Mouse (Mus musculus) urinary bladder, postnatal 10 days (tissue): ENCODE measurements around the gene Glipr2.

Experiments
- DNase-seq: peaks from one replicate; pipeline ENCODE4 v3.0.0; 2022; ENCODE audit warnings: low spot score

Glipr2 gene

DNA sequence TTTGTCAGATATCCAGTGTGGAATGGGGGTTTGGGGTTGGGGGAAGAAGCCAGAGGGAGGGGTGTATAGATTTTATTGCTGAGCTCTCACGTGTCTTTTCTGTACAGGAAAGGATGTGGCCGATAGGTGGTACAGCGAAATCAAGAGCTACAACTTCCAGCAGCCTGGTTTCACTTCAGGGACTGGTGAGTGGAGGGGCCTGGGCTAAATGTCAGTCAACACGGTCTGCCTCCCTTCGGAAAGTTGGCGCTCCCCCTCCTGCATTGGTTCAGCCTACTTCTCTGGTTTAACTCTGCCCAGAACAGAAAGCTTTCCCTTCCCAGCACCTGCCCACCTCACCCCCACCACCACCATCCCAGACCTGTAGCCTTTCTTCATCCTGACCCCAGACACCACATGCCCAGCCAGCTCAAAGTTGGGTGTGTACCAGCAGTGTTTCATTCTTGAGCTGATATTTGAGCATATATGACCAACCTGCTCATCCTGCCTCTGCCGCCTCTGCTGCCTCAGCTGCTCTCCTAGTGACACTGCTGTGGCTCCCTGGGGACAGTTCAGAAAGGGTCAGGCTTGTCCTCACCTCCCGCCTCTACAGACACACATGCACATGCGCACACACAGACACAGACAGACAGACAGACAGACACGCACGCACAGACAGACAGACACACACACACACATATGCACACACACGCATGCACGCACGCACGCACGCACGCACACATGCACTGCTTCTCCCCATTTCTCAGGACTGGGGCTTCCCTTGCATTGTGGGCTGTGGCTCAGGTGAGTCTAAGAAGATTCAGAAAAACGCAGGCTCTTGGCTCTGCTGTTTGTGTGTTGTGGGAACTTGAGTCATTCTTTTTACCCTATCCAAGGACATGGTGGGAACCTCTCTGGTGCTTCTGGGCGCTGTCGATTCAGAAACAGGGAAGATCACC lies 13.5 kb downstream of the Glipr2 start:
- no peak for DNase-seq

DNA sequence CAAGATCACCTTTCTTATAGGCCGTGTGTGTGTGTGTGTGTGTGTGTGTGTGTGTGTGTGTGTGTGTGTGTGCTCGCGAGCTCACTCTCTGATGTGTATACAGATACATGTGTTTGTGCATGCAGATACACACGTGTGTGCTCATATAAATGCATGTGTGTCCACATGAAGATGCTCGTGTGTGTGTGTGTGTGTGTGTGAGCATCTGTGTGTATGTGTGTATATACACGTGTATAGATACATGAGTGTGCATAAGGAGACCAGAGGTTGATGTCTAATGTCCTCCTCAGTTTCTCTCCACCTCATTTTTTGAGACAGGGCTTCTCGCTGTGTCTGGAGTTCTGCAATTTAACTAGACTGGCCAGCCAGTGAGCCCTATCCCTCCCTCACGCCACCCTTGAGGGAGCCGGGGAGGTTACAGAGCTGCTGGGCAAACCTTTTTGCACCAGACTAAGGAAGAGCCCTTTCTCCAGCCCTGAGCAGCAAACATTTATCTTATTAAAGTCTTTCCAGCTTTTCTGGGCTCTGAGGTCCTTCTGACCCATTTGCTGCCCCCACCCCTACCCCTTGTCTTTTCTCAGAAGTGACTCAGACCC lies 14.4 kb downstream of the Glipr2 start:
- no peak for DNase-seq

DNA sequence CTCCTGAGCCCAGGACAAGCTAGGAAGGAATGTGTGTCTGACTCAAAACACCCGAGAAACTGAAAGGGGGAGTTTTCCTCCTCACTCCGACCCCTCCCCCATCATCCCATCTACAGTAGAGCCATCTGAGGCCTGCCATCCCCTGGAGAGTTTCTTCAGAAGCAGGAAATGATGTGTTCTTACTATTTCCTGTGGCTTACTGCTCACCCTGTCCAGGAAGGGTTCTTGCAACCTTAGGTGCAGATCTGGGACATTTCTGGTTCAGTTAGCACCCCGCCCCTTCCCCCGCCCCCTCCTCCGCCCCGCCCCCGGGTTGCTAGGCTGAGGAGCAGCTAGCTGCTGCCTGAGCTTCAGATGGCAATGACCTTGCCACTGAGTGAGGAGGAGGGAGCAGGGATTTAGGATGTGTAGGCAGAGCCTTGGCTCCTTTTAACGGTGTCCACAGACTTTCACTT lies 15.0 kb downstream of the Glipr2 start:
- no peak for DNase-seq

DNA sequence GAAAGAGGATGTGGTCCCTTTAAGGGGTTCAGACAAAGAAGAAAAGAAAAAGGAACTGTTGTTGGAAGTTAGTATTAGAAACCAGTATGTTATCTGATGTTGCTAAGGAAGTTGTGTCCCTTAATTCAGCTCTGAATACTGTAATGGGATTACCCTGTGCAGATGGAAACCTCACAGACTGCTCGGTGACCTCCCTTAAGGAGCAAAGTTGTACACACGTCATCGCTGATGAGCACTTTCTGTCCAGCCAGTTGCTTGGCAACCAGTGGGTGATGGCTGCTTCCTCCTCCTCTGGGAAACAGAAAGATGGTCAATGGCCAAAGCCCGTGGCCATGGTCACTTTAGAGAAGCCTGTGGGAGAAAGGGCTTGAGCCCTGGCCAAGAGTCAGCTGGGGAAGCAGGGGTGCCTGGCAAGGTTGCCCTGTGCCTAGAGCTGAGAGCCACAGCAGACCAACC lies 16.4 kb downstream of the Glipr2 start:
- no peak for DNase-seq

DNA sequence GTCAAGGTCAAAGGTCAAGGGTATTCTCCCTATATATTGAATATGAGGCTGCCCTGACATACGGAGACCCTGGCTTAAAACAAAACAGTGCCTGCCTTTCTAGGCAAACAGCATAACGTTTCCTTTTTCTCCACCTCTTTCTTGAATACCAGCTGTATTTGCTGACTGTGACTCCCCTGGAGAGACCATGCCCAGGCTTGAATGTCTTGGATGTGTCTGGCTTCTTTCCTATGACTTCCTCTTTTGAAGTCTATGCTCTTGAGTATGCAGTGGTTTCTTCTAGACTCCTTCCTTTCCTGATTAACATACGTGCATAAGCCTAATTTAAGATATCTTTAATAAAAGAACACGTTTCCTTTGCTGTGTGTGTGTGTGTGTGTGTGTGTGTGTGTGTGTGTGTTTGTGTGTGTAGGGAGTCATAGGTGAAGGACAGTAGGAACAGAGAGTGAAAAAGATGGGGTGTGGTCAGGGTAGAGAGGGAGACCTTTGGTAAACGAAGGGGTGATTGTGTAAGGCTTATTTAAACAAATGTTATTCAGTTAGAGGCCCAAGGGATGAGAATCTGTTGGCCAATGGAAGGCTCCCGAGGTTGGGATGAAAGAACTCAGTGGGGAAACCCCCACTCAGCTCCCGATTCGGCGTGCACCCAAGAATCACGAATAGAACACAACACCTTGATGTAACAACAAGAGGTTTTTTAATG lies 17.9 kb downstream of the Glipr2 start:
- DNase-seq, result no peak

DNA sequence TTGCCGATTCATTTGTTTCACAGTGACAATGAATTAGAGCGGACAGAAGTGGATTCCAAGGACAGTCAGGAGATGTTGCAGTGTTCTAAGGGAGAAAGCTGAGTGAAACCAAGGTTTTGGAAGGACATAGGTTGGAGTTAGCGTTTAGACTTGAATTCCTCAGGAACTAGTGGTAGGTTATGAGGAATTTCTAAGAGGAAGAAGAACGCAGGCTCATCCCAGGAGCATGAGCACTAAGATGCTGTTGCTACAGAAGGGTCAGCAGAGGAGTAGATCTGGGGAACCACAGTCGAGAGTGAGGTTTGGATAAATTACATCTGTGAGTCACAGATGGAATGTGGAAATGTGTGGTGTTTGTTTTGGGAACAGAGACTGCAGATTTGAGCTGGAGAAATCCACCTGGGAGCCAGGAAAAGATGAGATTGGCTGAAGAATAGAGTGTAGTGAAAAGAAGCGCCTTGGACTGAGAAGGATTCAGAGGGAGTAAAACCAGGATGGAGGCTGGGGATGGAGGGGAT lies 19.1 kb downstream of the Glipr2 start:
- no peak for DNase-seq

DNA sequence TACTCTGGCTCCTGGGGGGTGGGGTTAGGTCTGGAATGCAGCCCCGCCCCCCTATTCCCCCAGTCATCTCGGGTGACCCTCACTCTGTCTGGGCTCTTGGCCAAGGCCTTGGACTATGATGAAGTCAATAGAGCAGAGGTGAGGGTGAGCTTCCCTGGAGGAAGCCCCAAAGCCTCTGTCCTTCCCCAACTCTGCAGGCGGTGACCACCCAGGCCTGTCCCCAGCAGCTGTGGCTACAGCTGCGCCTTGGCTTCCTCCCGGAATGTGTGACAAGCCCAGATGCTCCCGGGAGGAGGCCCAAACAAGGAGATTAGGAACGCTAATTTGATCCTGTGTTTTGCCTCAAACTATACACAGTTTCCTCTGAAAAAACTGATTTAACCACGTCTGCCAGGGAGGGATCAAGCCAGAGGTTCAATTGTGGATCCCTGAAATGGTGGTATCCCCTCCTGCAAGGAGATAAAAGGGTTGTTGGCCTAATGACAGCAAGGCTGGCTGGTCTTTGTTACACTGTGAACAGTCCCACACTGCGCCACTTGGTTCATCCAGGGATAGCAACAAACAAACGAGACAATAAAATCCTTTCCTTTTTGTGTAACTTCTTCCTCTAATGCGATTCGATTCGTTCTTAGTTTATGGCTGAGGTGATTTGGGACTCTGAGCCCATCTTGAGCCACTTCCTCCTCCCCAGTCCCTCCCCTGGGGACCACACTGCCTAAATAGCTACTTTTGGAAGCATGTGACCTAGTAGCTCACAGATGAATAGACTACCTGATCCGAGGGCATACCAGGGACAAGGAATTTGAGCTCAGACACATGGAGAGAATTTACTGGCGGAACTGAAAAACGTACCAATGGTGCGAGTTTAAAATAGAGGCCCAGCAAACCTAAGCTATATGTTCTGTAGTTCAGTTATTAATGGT lies 21.6 kb downstream of the Glipr2 start:
- no peak for DNase-seq

DNA sequence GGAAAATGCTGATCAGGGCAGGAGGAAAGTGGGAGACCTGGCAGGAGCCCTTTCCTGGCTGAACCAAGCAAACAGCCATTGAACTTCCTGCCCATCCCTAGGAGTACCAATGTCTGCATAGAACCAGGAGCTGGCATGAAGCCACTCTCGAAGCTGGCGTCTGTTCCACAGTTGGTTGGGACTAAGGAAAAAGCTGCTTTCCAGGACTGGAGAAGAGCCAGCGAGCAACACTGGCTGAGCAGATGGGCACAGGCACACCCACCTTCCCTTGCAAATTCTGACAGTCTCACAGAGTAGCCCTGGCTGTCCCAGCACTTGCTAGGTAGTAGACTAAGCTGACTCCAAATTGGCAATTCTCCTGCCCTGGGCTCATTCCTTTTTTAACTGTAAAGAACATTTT lies 22.5 kb downstream of the Glipr2 start:
- no peak for DNase-seq

DNA sequence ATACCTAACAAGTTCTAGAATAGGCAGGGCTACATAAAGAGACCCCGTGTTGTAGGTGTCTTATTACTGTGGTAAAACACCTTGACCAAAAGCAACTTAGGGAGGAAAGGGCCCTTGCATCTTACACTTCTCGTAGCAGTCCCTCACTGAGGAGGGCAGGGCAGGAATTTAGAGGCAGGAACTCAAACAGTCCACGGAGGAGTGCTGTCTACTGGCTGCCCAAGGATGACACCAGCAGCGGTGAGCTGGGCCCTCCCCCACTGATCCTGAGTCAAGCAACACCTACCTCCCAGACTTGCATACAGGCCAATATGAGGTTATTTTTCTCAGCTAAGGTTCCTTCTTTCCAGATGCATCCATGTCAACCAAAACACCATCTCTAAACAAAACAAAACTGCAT lies 23.0 kb downstream of the Glipr2 start:
- DNase-seq, result no peak

DNA sequence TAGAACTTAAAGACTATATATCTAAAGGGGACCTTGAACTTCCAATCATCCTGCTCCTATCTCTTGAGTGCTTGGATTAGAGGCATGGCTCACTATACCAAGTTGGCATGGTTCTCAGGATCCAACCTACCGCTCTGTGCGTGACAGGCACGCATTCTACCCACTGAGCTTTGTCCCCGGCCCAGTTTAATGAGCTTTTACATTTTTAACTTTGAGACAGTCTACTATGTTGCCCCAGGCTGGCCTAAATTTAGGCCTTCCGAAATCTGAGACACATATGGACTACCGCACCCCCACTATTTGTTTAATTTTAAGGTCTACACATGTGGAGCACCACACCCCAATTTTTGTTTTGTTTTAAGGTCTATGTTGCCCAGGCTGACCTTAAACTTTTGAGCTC lies 23.6 kb downstream of the Glipr2 start:
- DNase-seq, result no peak

DNA sequence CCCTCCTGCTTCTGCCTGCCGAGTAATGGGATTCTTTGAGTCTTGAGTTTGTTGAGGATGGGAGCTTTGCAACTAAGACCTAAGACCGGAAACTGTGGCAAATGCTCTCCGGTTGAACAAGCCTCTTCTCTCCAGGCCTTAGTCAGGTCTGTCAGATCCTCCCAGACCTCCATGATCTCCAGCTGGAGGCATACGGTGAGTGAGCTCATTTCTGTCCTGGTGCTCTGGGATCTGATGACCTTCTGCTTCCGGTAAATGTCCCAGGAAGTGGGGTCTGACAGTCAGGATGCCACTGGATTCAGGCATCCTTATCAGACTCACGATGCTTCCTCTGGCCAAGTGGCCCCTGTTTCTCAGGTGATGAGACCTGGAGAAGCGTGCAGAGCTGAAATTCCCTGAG lies 24.1 kb downstream of the Glipr2 start:
- no peak for DNase-seq

DNA sequence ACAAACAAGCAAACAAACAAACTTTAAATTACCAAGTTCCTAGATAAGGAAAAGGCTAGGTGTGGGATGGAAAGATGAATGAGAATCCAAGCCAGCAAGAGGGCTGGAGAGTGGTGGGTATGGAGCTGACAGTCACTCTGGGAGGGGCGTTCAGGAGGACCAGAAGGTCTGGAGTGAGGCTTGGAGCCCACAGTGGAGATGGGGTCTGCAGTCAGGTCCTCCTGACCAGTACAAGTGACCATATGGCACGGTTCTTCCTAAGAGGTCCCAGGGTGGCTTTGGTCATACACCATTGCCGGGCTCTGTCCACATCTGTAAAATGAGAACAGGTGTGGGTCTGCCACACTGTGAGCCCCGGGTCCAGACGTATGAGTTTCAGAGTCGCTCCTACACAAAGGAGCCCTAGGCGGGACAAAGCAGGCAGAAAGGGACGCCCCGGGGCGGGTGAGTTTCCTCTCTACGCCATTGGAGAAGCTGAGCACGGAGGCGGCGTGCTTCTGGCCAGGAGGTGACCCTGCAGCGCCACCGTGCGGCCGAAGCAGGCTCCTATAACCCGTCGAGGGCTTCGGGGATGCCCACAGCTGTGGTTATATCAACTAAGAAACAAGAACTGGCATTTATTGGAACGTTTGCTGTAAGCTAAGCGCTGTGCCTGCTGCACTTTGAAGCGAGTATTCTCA lies 25.0 kb downstream of the Glipr2 start:
- peak; percentile 84 for DNase-seq

DNA sequence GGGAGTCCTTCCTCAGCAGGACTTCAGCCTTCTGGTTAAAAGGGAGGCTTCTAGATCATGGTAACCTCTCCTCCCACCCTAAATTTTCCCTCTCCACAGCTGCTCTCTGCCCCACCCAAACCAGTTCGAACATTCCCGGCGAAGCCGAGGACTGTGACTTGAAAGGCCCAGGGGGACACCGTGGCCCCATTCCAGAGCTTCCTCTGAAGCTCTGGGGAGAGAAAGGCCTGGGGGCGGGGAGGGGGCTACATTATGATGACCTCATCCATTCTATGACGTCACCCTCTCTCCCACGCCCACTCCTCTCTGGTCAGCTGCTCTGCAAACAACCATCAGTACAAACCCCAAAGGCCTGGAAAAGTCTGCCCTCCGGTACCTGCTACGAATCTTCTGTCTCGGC lies 26.0 kb downstream of the Glipr2 start, which contains the start of gene Ccin:
Gene Ccin (plus strand): TSS at position 303 of the 400 bp plus-strand sequence.
- DNase-seq, result no peak

DNA sequence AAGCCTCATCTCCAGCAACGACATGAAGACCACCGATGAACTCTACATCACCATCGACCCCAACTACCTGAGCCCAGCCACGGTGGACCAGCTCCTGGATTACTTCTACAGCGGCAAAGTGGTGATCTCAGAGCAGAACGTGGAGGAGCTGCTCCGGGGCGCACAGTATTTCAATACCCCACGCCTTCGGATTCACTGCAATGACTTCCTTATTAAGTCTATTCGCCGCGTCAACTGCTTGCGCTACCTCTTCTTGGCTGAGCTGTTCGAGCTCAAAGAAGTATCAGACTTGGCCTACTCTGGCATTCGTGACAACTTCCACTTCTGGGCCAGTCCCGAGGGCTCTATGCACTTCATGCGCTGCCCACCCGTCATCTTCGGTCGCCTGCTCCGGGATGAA lies 26.6 kb downstream of the Glipr2 start:
- DNase-seq, result no peak

DNA sequence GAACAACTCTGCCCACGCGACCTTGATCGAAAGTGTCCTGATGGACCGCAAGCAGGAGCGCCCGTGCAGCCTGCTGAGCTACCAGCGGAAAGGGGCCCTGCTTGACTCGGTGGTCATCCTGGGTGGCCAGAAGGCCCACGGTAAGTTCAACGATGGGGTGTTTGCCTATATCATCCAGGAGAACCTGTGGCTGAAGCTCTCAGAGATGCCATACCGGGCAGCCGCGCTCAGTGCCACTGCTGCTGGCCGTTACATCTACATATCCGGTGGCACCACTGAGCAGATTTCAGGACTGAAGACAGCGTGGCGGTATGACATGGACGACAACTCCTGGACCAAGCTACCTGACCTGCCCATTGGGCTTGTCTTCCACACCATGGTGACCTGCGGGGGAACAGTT lies 27.1 kb downstream of the Glipr2 start:
- no peak for DNase-seq

DNA sequence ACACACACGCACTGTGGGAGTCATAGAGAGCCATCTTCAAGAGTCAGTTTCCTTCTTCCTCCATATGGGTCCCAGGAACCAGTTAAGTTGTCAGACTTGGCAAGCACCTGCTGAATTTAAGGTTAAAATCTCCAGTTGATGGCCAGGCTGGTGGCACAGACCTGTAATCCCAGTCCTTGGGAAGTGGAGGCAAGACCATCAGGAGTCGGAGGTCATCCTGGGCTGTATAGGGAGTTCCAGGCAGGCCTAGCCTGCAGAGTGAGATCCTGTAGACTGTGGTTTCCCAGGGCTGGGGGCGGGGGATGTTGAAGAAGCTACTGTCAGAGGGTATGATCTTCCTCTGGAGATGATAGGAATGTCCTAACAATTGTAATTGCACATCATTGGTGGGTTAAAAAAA lies 31.8 kb downstream of the Glipr2 start:
- no peak for DNase-seq

DNA sequence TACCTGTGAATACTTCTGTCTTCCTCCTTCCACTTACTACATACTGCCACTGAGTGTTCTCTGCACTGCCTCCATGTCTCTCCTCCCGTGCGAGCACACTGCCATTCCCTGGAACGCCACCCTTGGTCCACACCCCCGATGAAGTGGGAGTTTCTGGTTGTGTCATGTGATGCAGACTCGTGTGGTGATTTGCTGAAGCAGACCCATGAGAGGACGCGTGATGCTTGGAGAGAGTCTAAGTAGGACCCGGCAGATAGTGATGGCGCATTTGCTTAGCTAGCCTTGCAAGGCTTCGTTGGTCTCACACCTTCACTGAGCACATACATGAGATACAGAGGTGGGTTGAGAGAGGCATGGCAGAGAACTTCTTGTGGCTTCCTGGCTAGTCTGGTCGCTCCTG lies 35.9 kb downstream of the Glipr2 start:
- DNase-seq, result no peak

DNA sequence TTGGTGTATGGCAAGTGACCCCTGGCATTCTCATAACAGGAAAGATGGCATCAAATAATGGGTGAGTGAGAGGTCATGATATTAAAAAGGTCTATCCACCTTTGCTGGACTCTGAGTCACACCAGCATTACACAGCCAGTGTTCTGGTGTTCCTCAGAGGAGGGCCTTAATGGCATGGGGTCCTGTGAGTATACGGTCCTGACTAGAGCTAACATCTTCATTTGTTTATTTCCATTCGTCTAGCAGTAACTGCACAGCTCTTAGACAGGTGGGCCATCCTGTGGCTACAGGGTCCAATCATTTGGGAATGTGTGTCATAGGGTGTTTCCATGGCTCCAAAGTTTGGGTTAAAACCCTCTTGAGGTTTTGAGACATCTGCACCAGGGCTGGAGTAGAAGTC lies 37.1 kb downstream of the Glipr2 start:
- no peak for DNase-seq

DNA sequence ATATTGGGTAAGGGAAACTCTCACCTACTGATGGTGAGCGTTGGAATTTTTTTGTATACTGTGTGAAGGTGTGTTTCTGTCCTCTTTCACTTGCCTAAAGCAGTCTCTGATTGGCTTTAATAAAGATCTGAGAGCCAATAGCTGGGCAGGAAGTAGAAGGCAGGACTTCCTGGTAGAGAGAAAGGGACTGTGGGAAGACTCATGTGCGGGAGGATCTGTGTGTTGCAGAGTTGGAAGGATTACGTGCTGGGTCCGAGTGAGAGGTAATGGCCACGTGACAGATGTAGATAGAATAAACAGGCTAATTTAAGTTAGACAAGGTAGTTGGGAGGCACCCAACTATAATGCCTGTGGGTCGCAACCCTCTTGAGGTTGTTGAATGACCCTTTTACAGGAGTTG lies 46.4 kb downstream of the Glipr2 start:
- DNase-seq, result no peak

DNA sequence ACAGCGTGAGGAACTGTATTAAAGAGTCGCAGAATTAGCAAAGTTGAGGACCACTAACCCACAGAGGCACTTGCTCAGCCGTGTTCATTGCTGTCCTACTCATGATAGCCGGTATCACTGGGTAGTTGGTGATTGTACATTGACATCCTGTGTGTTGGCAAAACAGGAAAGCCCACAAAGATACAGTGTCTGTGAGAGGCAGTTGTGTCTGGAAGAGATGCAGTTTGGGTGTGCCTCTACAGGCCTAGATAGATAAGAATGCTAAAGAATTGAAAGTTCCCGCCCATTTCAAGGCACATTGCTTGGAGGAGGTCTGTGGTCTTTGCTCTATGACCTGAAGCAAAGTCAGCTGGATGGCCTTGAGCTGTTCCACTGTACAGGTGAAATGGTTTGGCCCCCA lies 46.9 kb downstream of the Glipr2 start, which contains the start of gene Clta:
Gene Clta (plus strand): TSS at position 327 of the 400 bp plus-strand sequence.
- no peak for DNase-seq
